Mouse (Mus musculus): ENCODE results near the gene Il25. TPM values are rescaled to one million over a fixed set of nuclear protein-coding genes. Genes with fewer than 3 reads are reported as not detected.

Il25 gene
- polyA plus RNA-seq, 1 experiment from 2014 or later, result not detected

DNA sequence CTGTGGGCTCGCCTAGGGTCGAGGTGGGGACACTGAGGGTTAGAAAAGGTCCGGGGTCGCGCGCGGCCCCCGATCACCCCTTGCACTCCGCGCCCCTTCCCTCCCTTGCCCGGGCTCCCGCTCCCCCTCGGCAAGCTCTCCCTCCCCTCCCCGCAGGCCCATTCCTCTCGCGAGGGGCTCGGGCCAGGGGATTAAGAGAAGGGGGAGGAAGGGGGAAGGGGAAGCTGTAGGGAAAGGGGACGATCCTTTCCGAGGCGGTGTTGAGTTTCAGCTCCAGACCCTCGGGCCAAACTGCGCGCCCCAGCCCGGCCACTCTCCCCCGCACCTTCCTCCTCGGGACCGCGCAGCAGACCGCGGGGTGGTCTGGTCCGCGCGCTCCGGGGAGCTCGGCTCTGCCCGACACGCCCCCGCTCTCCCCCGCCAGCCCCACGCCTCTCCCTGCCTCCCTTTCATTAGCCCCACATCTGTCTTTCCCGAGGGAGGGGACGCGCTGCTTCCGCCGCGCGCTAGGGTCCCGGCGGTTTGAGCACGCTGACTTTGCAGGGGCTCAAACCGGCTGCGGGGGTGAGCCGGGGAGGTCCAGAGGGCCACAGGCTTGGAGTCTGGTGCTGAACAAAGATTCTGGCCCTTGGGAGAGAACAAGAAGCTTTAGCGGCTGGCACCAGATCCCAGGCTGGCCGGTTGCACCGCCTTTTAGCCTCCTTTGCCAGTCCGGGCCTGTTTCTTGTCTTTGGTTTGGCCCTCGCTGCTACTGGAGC is 5.9 kb upstream of the Il25 start:
- Histone ChIP-seq H3K9ac (replicated peaks; ENCODE audit: low read length) (peak overlapping the region; percentile 82), H3K27ac (ENCODE audit: low read length) (peak overlapping the region; percentile 99), H3K9me3 (ENCODE audit: low read length) (peaks cover 5% of the 10 kb centered on the region; the same call in 1 of the 2 replicates), H3K4me2 (replicated peaks; ENCODE audit: low read depth, low read length) (peak overlapping the region; percentile 81), H3K4me3 (ENCODE audit: low read length) (peak overlapping the region; percentile 55), H3K36me3 (ENCODE audit: insufficient read depth, low read length) (peaks cover 6% of the 10 kb centered on the region; the same call in 1 of the 2 replicates), H3K4me1 (ENCODE audit: insufficient read depth, low read length) (peaks cover 32% of the 10 kb centered on the region), H3K27me3 (ENCODE audit: insufficient read depth, low read length) (0 out of 2 replicates have a peak, but pooled peaks cover 2% of the 10 kb centered on the region)
- peak; percentile 87 for ATAC-seq (ENCODE audit: low FRiP score, low TSS enrichment)
- under 1% methylated on average over 44 of the region's 58 CpGs for WGBS

DNA sequence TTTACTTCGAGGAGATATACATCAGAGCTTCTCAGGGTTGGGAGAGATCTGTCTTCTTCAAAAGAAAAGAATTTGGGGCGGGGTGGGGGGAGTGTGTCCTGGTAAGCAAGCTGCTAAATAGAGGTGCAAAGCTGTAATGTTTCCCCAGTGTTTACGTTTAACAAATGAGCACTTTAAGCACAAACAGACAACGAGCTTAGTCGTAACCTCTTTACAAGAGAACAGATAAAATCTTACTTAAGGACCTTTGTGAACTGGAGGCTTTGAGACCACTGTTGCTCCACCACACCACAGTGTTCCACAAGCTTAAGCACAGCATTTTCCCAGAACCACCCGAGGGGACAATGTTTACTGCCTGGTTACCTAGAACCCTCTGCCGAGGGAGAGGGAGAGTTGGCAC is 5.2 kb upstream of the Il25 start:
- H3K4me1 ChIP-seq (ENCODE audit: insufficient read depth, low read length), result peaks cover 32% of the 10 kb centered on the region
- 0 out of 2 replicates have a peak, but pooled peaks cover 2% of the 10 kb centered on the region for H3K27me3 ChIP-seq (ENCODE audit: insufficient read depth, low read length)
- 10% methylated on average over 7 of the region's 7 CpGs for WGBS
- H3K4me2 ChIP-seq (replicated peaks; ENCODE audit: low read depth, low read length), result peak overlapping the region; percentile 81
- H3K4me3 ChIP-seq (ENCODE audit: low read length), result peak overlapping the region; percentile 55
- no peaks in the 10 kb centered on the region for H3K9me3 ChIP-seq (ENCODE audit: low read length)
- ATAC-seq (ENCODE audit: low FRiP score, low TSS enrichment), result no peak
- no peaks in the 10 kb centered on the region for H3K36me3 ChIP-seq (ENCODE audit: insufficient read depth, low read length)
- peak overlapping the region; percentile 82 for H3K9ac ChIP-seq (replicated peaks; ENCODE audit: low read length)
- peak overlapping the region; percentile 99 for H3K27ac ChIP-seq (ENCODE audit: low read length)

DNA sequence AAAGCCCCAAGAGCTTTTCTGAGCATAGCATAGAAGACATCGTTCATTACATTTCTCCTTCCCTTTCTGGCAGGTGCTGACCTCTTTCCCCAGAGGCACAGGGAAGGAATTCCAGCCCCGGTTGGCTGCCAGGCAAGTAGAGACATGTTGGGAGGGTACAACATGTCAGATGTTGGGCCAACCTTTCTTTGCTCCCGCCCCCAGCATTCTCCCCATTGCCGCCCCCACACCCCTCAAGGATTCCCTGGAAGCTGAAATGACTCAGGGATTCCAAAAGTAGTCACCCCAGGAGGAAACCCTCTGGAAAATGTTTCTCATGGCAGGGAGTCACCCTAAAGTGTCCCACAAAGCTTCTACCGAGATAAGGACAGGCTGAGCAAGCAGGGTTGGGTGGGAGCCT is 2.7 kb upstream of the Il25 start:
- no peaks in the 10 kb centered on the region for H3K36me3 ChIP-seq (ENCODE audit: insufficient read depth, low read length)
- no peak overlapping the region for H3K9ac ChIP-seq (replicated peaks; ENCODE audit: low read length)
- peaks cover 26% of the 10 kb centered on the region for H3K4me1 ChIP-seq (ENCODE audit: insufficient read depth, low read length)
- no peak overlapping the region for H3K4me3 ChIP-seq (ENCODE audit: low read length)
- H3K27me3 ChIP-seq (ENCODE audit: insufficient read depth, low read length), result 0 out of 2 replicates have a peak, but pooled peaks cover 2% of the 10 kb centered on the region
- 66% methylated on average over 5 of the region's 5 CpGs for WGBS
- ATAC-seq (ENCODE audit: low FRiP score, low TSS enrichment), result no peak
- H3K9me3 ChIP-seq (ENCODE audit: low read length), result no peaks in the 10 kb centered on the region
- no peak overlapping the region for H3K27ac ChIP-seq (ENCODE audit: low read length)
- no peak overlapping the region for H3K4me2 ChIP-seq (replicated peaks; ENCODE audit: low read depth, low read length)

DNA sequence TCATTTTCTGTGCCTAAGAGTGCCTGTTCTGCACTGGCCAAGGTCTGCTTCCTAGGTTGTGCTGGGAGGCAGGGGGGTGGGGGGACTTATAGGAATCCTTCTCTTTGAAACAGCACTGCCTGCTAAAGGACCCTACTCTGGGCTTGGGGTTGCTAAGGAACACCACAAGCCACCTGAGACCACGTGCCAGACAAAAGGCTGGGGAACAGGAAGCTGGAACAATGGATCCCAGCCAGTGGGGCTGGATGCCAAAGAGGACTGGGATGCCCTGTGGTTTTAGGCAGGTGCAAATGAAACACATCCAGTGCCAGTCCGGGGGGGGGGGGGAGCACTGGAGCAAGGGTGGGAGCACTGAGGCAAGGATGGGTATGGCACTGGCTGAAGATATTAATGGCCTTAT is 2.1 kb upstream of the Il25 start:
- no peak overlapping the region for H3K9ac ChIP-seq (replicated peaks; ENCODE audit: low read length)
- 37% methylated on average over 2 of the region's 2 CpGs for WGBS
- peaks cover 23% of the 10 kb centered on the region for H3K4me1 ChIP-seq (ENCODE audit: insufficient read depth, low read length)
- no peak overlapping the region for H3K27ac ChIP-seq (ENCODE audit: low read length)
- 0 out of 2 replicates have a peak, but pooled peaks cover 2% of the 10 kb centered on the region for H3K27me3 ChIP-seq (ENCODE audit: insufficient read depth, low read length)
- no peaks in the 10 kb centered on the region for H3K9me3 ChIP-seq (ENCODE audit: low read length)
- no peaks in the 10 kb centered on the region for H3K36me3 ChIP-seq (ENCODE audit: insufficient read depth, low read length)
- no peak overlapping the region for H3K4me3 ChIP-seq (ENCODE audit: low read length)
- ATAC-seq (ENCODE audit: low FRiP score, low TSS enrichment), result no peak
- H3K4me2 ChIP-seq (replicated peaks; ENCODE audit: low read depth, low read length), result no peak overlapping the region

DNA sequence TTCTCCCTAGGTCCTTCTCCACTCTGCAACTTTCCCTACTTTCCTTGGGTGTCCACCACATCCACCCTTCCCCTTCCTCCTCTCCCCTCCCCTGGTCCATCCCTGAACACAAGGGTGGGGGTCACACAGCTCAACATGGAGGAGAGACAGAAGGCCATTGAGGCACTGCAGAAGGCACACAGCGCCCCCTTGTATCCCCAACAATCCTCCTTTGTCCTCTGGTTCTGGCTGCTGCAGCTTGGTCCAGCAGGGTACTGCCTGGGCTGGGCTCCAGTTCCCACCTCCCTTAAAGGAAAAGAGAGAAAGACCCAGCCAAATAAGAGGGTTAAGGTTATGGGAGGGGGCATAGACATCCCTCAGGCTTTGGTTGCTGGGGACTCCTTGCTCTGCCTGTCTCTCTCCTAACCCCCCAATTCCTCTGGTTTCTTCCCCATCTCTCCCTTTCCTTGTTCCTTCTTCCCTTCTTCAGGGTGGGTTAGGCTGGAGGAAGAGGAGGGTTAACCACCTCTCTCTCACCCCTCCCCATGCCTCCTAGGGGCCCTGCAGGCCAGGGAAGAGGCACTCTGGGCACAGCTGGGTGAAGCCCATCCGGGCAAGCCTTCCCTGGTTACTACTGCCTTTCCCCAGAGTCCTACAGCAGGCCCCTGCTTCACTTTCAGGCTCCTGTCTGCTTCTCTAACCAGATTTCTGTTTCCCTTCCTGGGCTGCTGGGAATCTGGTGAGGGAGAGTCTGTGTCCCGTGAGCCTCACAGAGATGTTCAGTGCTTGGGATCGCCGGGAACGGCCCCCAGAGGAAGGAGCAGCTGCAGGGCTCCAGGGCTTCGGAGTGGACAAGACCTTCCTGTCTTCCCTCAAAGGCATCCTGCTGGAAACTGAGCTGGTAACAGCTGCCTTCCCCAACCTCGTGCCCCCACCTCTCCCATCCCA is 3.7 kb downstream of the Il25 start, which contains the start of gene Cmtm5:
Cmtm5 (plus strand) TSS at position 358 of the 927 bp plus-strand sequence.
- 24% methylated on average over 8 of the region's 8 CpGs for WGBS
- no peaks in the 10 kb centered on the region for H3K9me3 ChIP-seq (ENCODE audit: low read length)
- peak within 1 kb of the TSS; percentile 54 for H3K9ac ChIP-seq (replicated peaks; ENCODE audit: low read length)
- peak; percentile 7; the same call in 1 of the 2 replicates for ATAC-seq (ENCODE audit: low FRiP score, low TSS enrichment)
- H3K4me3 ChIP-seq (ENCODE audit: low read length), result no peak within 1 kb of the TSS
- peak within 1 kb of the TSS; percentile 11; the same call in 1 of the 2 replicates for H3K4me2 ChIP-seq (replicated peaks; ENCODE audit: low read depth, low read length)
- H3K27me3 ChIP-seq (ENCODE audit: insufficient read depth, low read length), result no peaks in the 10 kb centered on the region
- H3K36me3 ChIP-seq (ENCODE audit: insufficient read depth, low read length), result no peaks in the 10 kb centered on the region
- H3K27ac ChIP-seq (ENCODE audit: low read length), result peak within 1 kb of the TSS; percentile 72
- peaks cover 22% of the 10 kb centered on the region for H3K4me1 ChIP-seq (ENCODE audit: insufficient read depth, low read length)

DNA sequence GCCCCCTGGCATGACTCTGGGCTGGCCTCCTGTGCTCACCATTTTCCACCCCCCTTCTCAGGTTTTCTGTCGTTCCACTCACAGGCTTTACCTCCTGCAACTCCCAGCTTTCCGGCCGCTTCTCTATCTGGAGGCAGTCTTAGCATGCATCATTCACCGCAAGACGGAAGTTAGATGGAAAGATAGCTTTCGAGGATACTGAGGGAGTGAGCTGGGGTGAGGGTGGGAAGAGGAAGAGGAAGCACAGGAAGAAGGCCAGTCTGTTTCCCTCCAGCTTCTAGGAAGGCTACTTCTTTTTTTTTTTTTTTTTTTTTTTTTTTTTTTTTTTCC is 4.3 kb downstream of the Il25 start:
- 26% methylated on average over 6 of the region's 6 CpGs for WGBS
- peak overlapping the region; percentile 54 for H3K9ac ChIP-seq (replicated peaks; ENCODE audit: low read length)
- peak; percentile 43 for ATAC-seq (ENCODE audit: low FRiP score, low TSS enrichment)
- peaks cover 22% of the 10 kb centered on the region for H3K4me1 ChIP-seq (ENCODE audit: insufficient read depth, low read length)
- H3K9me3 ChIP-seq (ENCODE audit: low read length), result no peaks in the 10 kb centered on the region
- no peaks in the 10 kb centered on the region for H3K36me3 ChIP-seq (ENCODE audit: insufficient read depth, low read length)
- H3K4me2 ChIP-seq (replicated peaks; ENCODE audit: low read depth, low read length), result peak overlapping the region; percentile 11; the same call in 1 of the 2 replicates
- H3K4me3 ChIP-seq (ENCODE audit: low read length), result no peak overlapping the region
- peak overlapping the region; percentile 72 for H3K27ac ChIP-seq (ENCODE audit: low read length)
- H3K27me3 ChIP-seq (ENCODE audit: insufficient read depth, low read length), result no peaks in the 10 kb centered on the region

DNA sequence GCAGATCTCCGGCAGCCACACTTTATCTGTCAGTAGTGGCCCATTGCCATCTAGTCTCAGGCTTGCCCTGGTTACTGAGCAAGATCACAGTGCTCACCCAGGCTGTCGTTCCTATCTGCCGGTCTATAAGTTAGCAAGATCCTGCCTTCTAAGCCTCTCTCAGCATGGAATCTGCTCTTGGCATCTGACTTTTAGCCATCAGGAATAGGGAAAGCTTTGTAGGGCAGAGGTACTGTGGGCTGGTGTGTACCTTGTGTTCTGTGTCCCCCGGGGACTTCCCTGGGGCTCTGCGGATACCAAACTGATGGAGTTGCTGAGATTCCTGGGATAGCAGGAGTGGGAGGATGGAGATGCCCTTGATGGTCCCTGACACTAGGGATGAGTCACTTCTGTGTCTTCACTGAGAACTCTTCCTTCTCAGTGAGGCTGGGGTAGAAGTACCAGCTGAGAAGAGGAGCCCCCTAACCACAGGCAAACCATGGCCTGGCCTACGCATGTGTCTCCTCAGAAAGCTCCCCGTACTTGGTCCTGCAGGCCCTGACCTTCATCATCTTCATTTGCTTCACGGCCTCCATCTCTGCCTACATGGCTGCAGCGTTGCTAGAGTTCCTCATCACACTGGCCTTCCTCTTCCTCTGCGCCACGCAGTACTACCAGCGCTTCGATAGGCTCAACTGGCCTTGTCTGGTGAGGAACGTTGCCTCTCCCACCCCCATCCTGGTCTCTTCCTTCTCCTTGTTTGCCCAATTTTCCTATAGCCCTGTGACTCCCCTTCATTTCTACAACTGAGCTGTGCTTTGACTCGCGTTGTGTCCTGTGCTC is 5.1 kb downstream of the Il25 start:
- H3K9me3 ChIP-seq (ENCODE audit: low read length), result no peaks in the 10 kb centered on the region
- WGBS, result 82% methylated on average over 16 of the region's 16 CpGs
- H3K4me3 ChIP-seq (ENCODE audit: low read length), result no peak overlapping the region
- no peaks in the 10 kb centered on the region for H3K36me3 ChIP-seq (ENCODE audit: insufficient read depth, low read length)
- H3K4me1 ChIP-seq (ENCODE audit: insufficient read depth, low read length), result peaks cover 22% of the 10 kb centered on the region
- H3K27me3 ChIP-seq (ENCODE audit: insufficient read depth, low read length), result no peaks in the 10 kb centered on the region
- no peak overlapping the region for H3K4me2 ChIP-seq (replicated peaks; ENCODE audit: low read depth, low read length)
- no peak overlapping the region for H3K27ac ChIP-seq (ENCODE audit: low read length)
- no peak overlapping the region for H3K9ac ChIP-seq (replicated peaks; ENCODE audit: low read length)
- ATAC-seq (ENCODE audit: low FRiP score, low TSS enrichment), result no peak

DNA sequence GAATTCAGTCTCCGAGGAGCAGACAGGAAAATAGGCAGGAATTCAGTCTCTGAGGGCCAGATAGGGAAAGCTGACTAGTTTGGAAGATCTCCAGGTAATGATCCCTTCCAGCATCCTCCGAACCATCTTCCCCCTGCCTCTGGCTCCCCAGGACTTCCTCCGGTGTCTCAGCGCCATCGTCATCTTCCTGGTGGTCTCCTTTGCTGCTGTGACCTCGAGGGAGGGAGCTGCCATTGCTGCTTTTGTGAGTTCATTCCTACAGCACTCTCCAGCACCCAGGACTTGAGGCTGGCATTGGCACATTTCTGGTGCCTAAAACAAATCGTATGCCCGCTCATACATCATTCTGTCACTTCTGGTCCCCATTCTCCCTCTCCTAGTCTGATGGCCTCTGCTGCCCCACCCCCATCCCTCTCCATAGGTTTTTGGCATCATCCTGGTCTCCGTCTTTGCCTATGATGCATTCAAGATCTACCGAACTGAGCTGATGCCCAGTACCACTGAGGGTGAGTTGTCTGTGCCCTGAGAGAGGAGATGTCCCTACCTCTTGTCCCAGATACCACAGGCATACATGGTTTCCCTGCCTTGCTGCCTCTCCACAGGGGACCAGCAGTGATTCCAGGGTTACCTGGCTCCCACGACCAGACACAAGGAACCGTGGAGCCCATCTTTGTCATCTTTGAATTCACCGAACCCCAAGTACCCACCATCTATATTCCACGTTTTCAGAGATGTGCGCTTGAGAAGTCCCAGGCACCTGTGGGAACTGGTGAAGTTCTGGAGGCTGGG is 6.1 kb downstream of the Il25 start:
- peaks cover 16% of the 10 kb centered on the region; the same call in 1 of the 2 replicates for H3K4me1 ChIP-seq (ENCODE audit: insufficient read depth, low read length)
- no peak overlapping the region for H3K4me3 ChIP-seq (ENCODE audit: low read length)
- H3K9ac ChIP-seq (replicated peaks; ENCODE audit: low read length), result no peak overlapping the region
- no peak overlapping the region for H3K4me2 ChIP-seq (replicated peaks; ENCODE audit: low read depth, low read length)
- ATAC-seq (ENCODE audit: low FRiP score, low TSS enrichment), result no peak
- H3K36me3 ChIP-seq (ENCODE audit: insufficient read depth, low read length), result no peaks in the 10 kb centered on the region
- no peaks in the 10 kb centered on the region for H3K27me3 ChIP-seq (ENCODE audit: insufficient read depth, low read length)
- 83% methylated on average over 15 of the region's 15 CpGs for WGBS
- no peak overlapping the region for H3K27ac ChIP-seq (ENCODE audit: low read length)
- no peaks in the 10 kb centered on the region for H3K9me3 ChIP-seq (ENCODE audit: low read length)
